ENCODE assay signal across 8 mouse cellular contexts in genomic region chr11:117987968-117988367, GRCm38 (mm10). TPM values are rescaled to one million over a fixed set of nuclear protein-coding genes. Genes with fewer than 3 reads are reported as not detected.
DNase-seq lines count a peak whose midpoint lies in the region; ATAC-seq and TF ChIP-seq lines count a peak whose summit lies in the region.

No protein-coding gene starts in this region.

- TF ChIP-seq RAD21 in MEL (IDR thresholded peaks at IDR 0.05; ENCODE audit: low read depth, low read length): no peak

- H3K4me1 ChIP-seq in MEL (ENCODE audit: control insufficient read depth in 1 of 2, insufficient read depth in 2 of 2, low read length in 2 of 2): peaks cover 13 to 49% of the 10 kb centered on the region in 2 experiments
- peaks cover 9% of the 10 kb centered on the region for H3K4me1 ChIP-seq in hindbrain, embryonic 11.5 days (replicated peaks; ENCODE audit: control insufficient read depth, insufficient read depth, low read length)
- H3K4me1 ChIP-seq in liver, embryonic 13.5 days (replicated peaks): peaks cover 67% of the 10 kb centered on the region

- H3K4me3 ChIP-seq in MEL (ENCODE audit: control insufficient read depth in 1 of 2, insufficient read depth in 1 of 2, low read depth in 2 of 2, low read length in 2 of 2): peak overlapping the region; percentile 91 to 98
- H3K4me3 ChIP-seq in hindbrain, embryonic 11.5 days (ENCODE audit: low read depth, low read length): peak overlapping the region; percentile 100; the same call in 1 of the 2 replicates
- H3K4me3 ChIP-seq in liver, embryonic 13.5 days (replicated peaks): peak overlapping the region; percentile 97

- peaks cover 2 to 8% of the 10 kb centered on the region in 2 experiments; a peak in 3 of 4 replicates for H3K27me3 ChIP-seq in MEL (ENCODE audit: control insufficient read depth in 1 of 2, insufficient read depth in 2 of 2, low read length in 2 of 2)
- no peaks in the 10 kb centered on the region for H3K27me3 ChIP-seq in hindbrain, embryonic 11.5 days (ENCODE audit: control insufficient read depth, insufficient read depth, low read length)
- no peaks in the 10 kb centered on the region for H3K27me3 ChIP-seq in liver, embryonic 13.5 days

- H3K9me3 ChIP-seq in MEL (replicated peaks; ENCODE audit: insufficient read depth, low read length): no peaks in the 10 kb centered on the region
- H3K9me3 ChIP-seq in hindbrain, embryonic 11.5 days (ENCODE audit: control insufficient read depth, low read length): no peaks in the 10 kb centered on the region
- no peaks in the 10 kb centered on the region for H3K9me3 ChIP-seq in liver, embryonic 13.5 days (replicated peaks)

- H3K27ac ChIP-seq in MEL (ENCODE audit: control insufficient read depth, low read depth, low read length): peak overlapping the region; percentile 62
- H3K27ac ChIP-seq in hindbrain, embryonic 11.5 days (ENCODE audit: low read depth, low read length): no peak overlapping the region
- H3K27ac ChIP-seq in liver, embryonic 13.5 days: peak overlapping the region; percentile 81

- DNase-seq in 3T3-L1 (ENCODE audit: low read depth, low spot score) (peak; percentile 63), MEL (ENCODE audit: low read depth, low spot score) (peak; percentile 91)
- no peak for DNase-seq in hindbrain, embryonic 11.5 days (ENCODE audit: low spot score)
- DNase-seq in liver, embryonic 13.5 days: peak; percentile 48
- DNase-seq in urinary bladder, postnatal 4 days (ENCODE audit: low spot score in 2 of 2): no peak
- DNase-seq in embryo, embryonic 10 days (ENCODE audit: low spot score): no peak
- no peak for DNase-seq in testis, postnatal 10 days (ENCODE audit: low spot score)

- peak in 1 of 2 experiments; percentile 60; a peak in 2 of 4 replicates for TF ChIP-seq POLR2A in MEL (IDR thresholded peaks at IDR 0.05; ENCODE audit: control insufficient read depth in 1 of 2, insufficient read depth in 1 of 2, low read depth in 1 of 2, low read length in 2 of 2, poor library complexity in 1 of 2)

- ATAC-seq in hindbrain, embryonic 11.5 days (ENCODE audit: low FRiP score): no peak
- ATAC-seq in liver, embryonic 13.5 days (ENCODE audit: low read depth): peak; percentile 55
- no peak for ATAC-seq in CD4-positive, CD25-positive, alpha-beta regulatory T cell, adult 4 months

- TF ChIP-seq EP300 in MEL (IDR thresholded peaks at IDR 0.05; ENCODE audit: low read depth in 1 of 2, low read length in 2 of 2): no peak

- 72% methylated on average over 4 of the region's 4 CpGs for WGBS in hindbrain, embryonic 11.5 days
- 18% methylated on average over 4 of the region's 4 CpGs for WGBS in liver, embryonic 13.5 days (ENCODE audit: insufficient replicate concordance)

- TF ChIP-seq CTCF in MEL (IDR thresholded peaks at IDR 0.05 in 2 of 3, conservative IDR thresholded peaks at IDR 0.05 in 1 of 3; ENCODE audit: control insufficient read depth in 1 of 3, insufficient read depth in 1 of 3, low read depth in 2 of 3, low read length in 3 of 3, poor library complexity in 1 of 3, severe bottlenecking in 1 of 3): no peak

- H3K79me2 ChIP-seq in MEL (ENCODE audit: control insufficient read depth, insufficient read depth, low read length, poor library complexity): peaks cover 63% of the 10 kb centered on the region

- peak overlapping the region; percentile 89 for H3K9ac ChIP-seq in MEL (ENCODE audit: control insufficient read depth, low read depth, low read length, poor library complexity, severe bottlenecking)
- peak overlapping the region; percentile 92; the same call in 1 of the 2 replicates for H3K9ac ChIP-seq in hindbrain, embryonic 11.5 days (ENCODE audit: low read depth, low read length)
- peak overlapping the region; percentile 91 for H3K9ac ChIP-seq in liver, embryonic 13.5 days

- H3K36me3 ChIP-seq in MEL (ENCODE audit: control insufficient read depth in 1 of 2, insufficient read depth in 2 of 2, low read length in 2 of 2): peaks cover 0 to 36% of the 10 kb centered on the region in 2 experiments; a peak in 2 of 4 replicates
- no peaks in the 10 kb centered on the region for H3K36me3 ChIP-seq in hindbrain, embryonic 11.5 days (ENCODE audit: control insufficient read depth, insufficient read depth, low read length)
- no peaks in the 10 kb centered on the region for H3K36me3 ChIP-seq in liver, embryonic 13.5 days

- H3K4me2 ChIP-seq in hindbrain, embryonic 11.5 days (replicated peaks; ENCODE audit: low read depth, low read length): peak overlapping the region; percentile 84
- H3K4me2 ChIP-seq in liver, embryonic 13.5 days: peak overlapping the region; percentile 85

TF ChIP-seq in MEL, 35 proteins besides CTCF, POLR2A, EP300 and RAD21:
- TF ChIP-seq USF1 (IDR thresholded peaks at IDR 0.05; ENCODE audit: low read depth, low read length) (peak; percentile 97), MEF2A (IDR thresholded peaks at IDR 0.05; ENCODE audit: extremely low read depth, insufficient replicate concordance, low read depth, low read length, poor library complexity, severe bottlenecking) (no peak), MYB (IDR thresholded peaks at IDR 0.05; ENCODE audit: low read depth, low read length) (no peak), MAZ (IDR thresholded peaks at IDR 0.05; ENCODE audit: low read depth, low read length) (no peak), SIN3A (IDR thresholded peaks at IDR 0.05; ENCODE audit: low read length) (peak; percentile 81), ETS1 (IDR thresholded peaks at IDR 0.05; ENCODE audit: low read depth, low read length) (peak; percentile 84), BHLHE40 (IDR thresholded peaks at IDR 0.05; ENCODE audit: borderline replicate concordance, low read depth, low read length) (no peak), HCFC1 (IDR thresholded peaks at IDR 0.05; ENCODE audit: low read depth, low read length) (no peak), SMC3 (IDR thresholded peaks at IDR 0.05; ENCODE audit: low read depth, low read length) (no peak), MAX (IDR thresholded peaks at IDR 0.05; ENCODE audit: low read length) (peak; percentile 13), JUND (IDR thresholded peaks at IDR 0.05; ENCODE audit: low read depth, low read length) (no peak), NELFE (IDR thresholded peaks at IDR 0.05; ENCODE audit: low read depth, low read length) (no peak; the same call in none of the 2 replicates), UBTF (IDR thresholded peaks at IDR 0.05; ENCODE audit: borderline replicate concordance, insufficient read depth, low read depth, low read length) (no peak), TCF12 (IDR thresholded peaks at IDR 0.05; ENCODE audit: low read depth, low read length) (peak; percentile 51), CHD1 (IDR thresholded peaks at IDR 0.05; ENCODE audit: low read depth, low read length) (0 out of 2 replicates have a peak, but pooled peaks have one; percentile 10), MAFK (IDR thresholded peaks at IDR 0.05; ENCODE audit: borderline replicate concordance, low read depth, low read length) (no peak), ZMIZ1 (IDR thresholded peaks at IDR 0.05; ENCODE audit: low read depth, low read length) (no peak; the same call in 1 of the 2 replicates), TBP (IDR thresholded peaks at IDR 0.05; ENCODE audit: low read depth, low read length) (peak; percentile 51; the same call in 1 of the 2 replicates), RCOR1 (IDR thresholded peaks at IDR 0.05; ENCODE audit: low read depth, low read length) (no peak), MXI1 (IDR thresholded peaks at IDR 0.05; ENCODE audit: low read depth, low read length) (no peak), ZNF384 (IDR thresholded peaks at IDR 0.05; ENCODE audit: low read depth, low read length) (no peak), USF2 (IDR thresholded peaks at IDR 0.05; ENCODE audit: borderline replicate concordance in 1 of 2, insufficient read depth in 1 of 2, low read depth in 1 of 2, low read length in 2 of 2) (peak in 1 of 2 experiments; percentile 86; a peak in 2 of 4 replicates), POLR2AphosphoS2 (IDR thresholded peaks at IDR 0.05; ENCODE audit: low read length) (no peak), TAL1 (IDR thresholded peaks at IDR 0.05; ENCODE audit: low read length) (peak; percentile 58), GATA1 (IDR thresholded peaks at IDR 0.05; ENCODE audit: low read depth, low read length) (peak; percentile 87)
TF ChIP-seq in MEL: peak in this region for 10.

RNA-seq across cellular contexts. Expression of gene Pgs1, which starts 1.9 kb away (rescaled TPM):
- 55.7 and 61.6 TPM in 2 replicates for total RNA-seq in MEL (2012; rRNA removed)
- polyA plus RNA-seq in MEL (2012; ENCODE audit: insufficient read depth in 1 of 2, insufficient read length in 2 of 2, low read depth in 1 of 2, low replicate concordance in 2 of 2, missing spikeins in 1 of 2): 10 to 100 TPM in 1 of 2 experiments, not detected in 1; 48.6 TPM
- 38.6 and 39.1 TPM in 2 replicates for polyA plus RNA-seq in hindbrain, embryonic 11.5 days (2014; fragmentation: Nextera tagmentation; extraction: Ambion mirVana)
- polyA plus RNA-seq in liver, embryonic 13.5 days (2015; fragmentation: Nextera tagmentation; extraction: Ambion mirVana): 18.1 and 19.4 TPM in 2 replicates
- 10 to 100 TPM; 34.3 to 38.8 TPM for polyA plus RNA-seq in CD4-positive, CD25-positive, alpha-beta regulatory T cell, adult 4 months (2017; shearing (Covaris generic))

RNA-seq across cellular contexts. Expression of gene Socs3, which starts 18.1 kb away (rescaled TPM):
- 0.95 and 0.96 TPM in 2 replicates for total RNA-seq in MEL (2012; rRNA removed)
- 1 to 10 TPM in 1 of 2 experiments, not detected in 1; 1.9 TPM for polyA plus RNA-seq in MEL (2012; ENCODE audit: insufficient read depth in 1 of 2, insufficient read length in 2 of 2, low read depth in 1 of 2, low replicate concordance in 2 of 2, missing spikeins in 1 of 2)
- 3.4 and 5.6 TPM in 2 replicates for polyA plus RNA-seq in hindbrain, embryonic 11.5 days (2014; fragmentation: Nextera tagmentation; extraction: Ambion mirVana)
- polyA plus RNA-seq in liver, embryonic 13.5 days (2015; fragmentation: Nextera tagmentation; extraction: Ambion mirVana): 6.7 and 6.9 TPM in 2 replicates
- polyA plus RNA-seq in CD4-positive, CD25-positive, alpha-beta regulatory T cell, adult 4 months (2017; shearing (Covaris generic)): 10 to 100 TPM; 34.4 to 35.5 TPM

Comparison
In these comparisons a context has a peak if more than half of its experiments do, and no peak if none do; other contexts are left out.
1. DNase-seq: peak in 3T3-L1 (single experiment), MEL (single experiment) and liver, embryonic 13.5 days (single experiment); none in hindbrain, embryonic 11.5 days (single experiment), urinary bladder, postnatal 4 days (0 of 2), embryo, embryonic 10 days (single experiment) and testis, postnatal 10 days (single experiment).
2. Peak in every context shown above with its lines, with median percentiles within 50 percentile points of each other: H3K4me3 ChIP-seq and H3K9ac ChIP-seq.